Comparison of ENCODE assay signal across 15 mouse cellular contexts in genomic region chr4:117655500-117655863, GRCm38 (mm10). TPM values are rescaled to one million over a fixed set of nuclear protein-coding genes. Genes with fewer than 3 reads are reported as not detected.
DNase-seq lines count a peak whose midpoint lies in the region; ATAC-seq and TF ChIP-seq lines count a peak whose summit lies in the region.
"Had no signal": no experiment of that assay in that cellular context is flagged by ENCODE, and none has a peak within 500 bp of the region (broad histone marks: within the 10 kb centered on the region; RNA-seq: fewer than 3 reads in every experiment).

No protein-coding gene starts in this region.

- H3K4me1 ChIP-seq in forebrain, embryonic 15.5 days, result peaks cover 61% of the 10 kb centered on the region
- H3K4me1 ChIP-seq in limb, embryonic 12.5 days (replicated peaks), result peaks cover 88% of the 10 kb centered on the region

- peak overlapping the region; percentile 54 for H3K27ac ChIP-seq in forebrain, embryonic 15.5 days (replicated peaks)
- H3K27ac ChIP-seq in limb, embryonic 12.5 days, result peak overlapping the region; percentile 72
- H3K27ac ChIP-seq: liver, embryonic 13.5 days had no signal

- 31% methylated on average over 5 of the region's 5 CpGs for WGBS in forebrain, embryonic 15.5 days
- WGBS in limb, embryonic 12.5 days, result 25% methylated on average over 5 of the region's 5 CpGs

- no peaks in the 10 kb centered on the region for H3K27me3 ChIP-seq in forebrain, embryonic 15.5 days
- H3K27me3 ChIP-seq in limb, embryonic 12.5 days, result 0 out of 2 replicates have a peak, but pooled peaks cover 4% of the 10 kb centered on the region
- H3K27me3 ChIP-seq: liver, embryonic 13.5 days had no signal

- H3K4me3 ChIP-seq in forebrain, embryonic 15.5 days, result no peak overlapping the region
- no peak overlapping the region for H3K4me3 ChIP-seq in limb, embryonic 12.5 days (replicated peaks)
- H3K4me3 ChIP-seq: liver, embryonic 13.5 days had no signal

- H3K9ac ChIP-seq in forebrain, embryonic 15.5 days (replicated peaks), result no peak overlapping the region
- no peak overlapping the region for H3K9ac ChIP-seq in limb, embryonic 12.5 days (replicated peaks)
- H3K9ac ChIP-seq: liver, embryonic 13.5 days had no signal

- TF ChIP-seq CTCF in brain, embryonic 14.5 days (IDR thresholded peaks at IDR 0.05; ENCODE audit: borderline replicate concordance, extremely low read depth, insufficient read depth, insufficient read length), result no peak

- no peak overlapping the region for H3K4me2 ChIP-seq in forebrain, embryonic 15.5 days (replicated peaks)
- H3K4me2 ChIP-seq in limb, embryonic 12.5 days, result no peak overlapping the region
- H3K4me2 ChIP-seq: liver, embryonic 13.5 days had no signal

- peak; percentile 76 for DNase-seq in brain, embryonic 14.5 days (ENCODE audit: low read depth)
- peak; percentile 71 for DNase-seq in embryo, embryonic 10.5 days (ENCODE audit: low spot score)
- DNase-seq in frontal cortex, postnatal 14 days (ENCODE audit: low spot score in 2 of 2), result no peak
- DNase-seq in spleen, adult 12 weeks (ENCODE audit: low spot score), result no peak
- no peak for DNase-seq in MN1 (ENCODE audit: low spot score)
- DNase-seq: adrenal gland, postnatal 36 days; gastrocnemius, postnatal 14 days; heart, postnatal 36 days; kidney, adult 11 months; kidney, postnatal 25 days; layer of hippocampus, postnatal 36 days; liver, embryonic 13.5 days had no signal

- TF ChIP-seq POLR2A in brain, embryonic 14.5 days (IDR thresholded peaks at IDR 0.05; ENCODE audit: borderline replicate concordance, extremely low read depth, insufficient read depth, insufficient read length, poor library complexity, severe bottlenecking), result no peak

- H3K36me3 ChIP-seq in forebrain, embryonic 15.5 days, result no peaks in the 10 kb centered on the region
- H3K36me3 ChIP-seq in limb, embryonic 12.5 days, result peaks cover 3% of the 10 kb centered on the region; the same call in 1 of the 2 replicates

- no peaks in the 10 kb centered on the region for H3K9me3 ChIP-seq in forebrain, embryonic 15.5 days
- H3K9me3 ChIP-seq in limb, embryonic 12.5 days, result no peaks in the 10 kb centered on the region
- H3K9me3 ChIP-seq: liver, embryonic 13.5 days had no signal

- ATAC-seq in forebrain, embryonic 15.5 days (replicated peaks), result no peak
- ATAC-seq in limb, embryonic 12.5 days (ENCODE audit: insufficient number of reproducible peaks, insufficient read depth, low FRiP score, low TSS enrichment, low read depth), result no peak
- ATAC-seq: CD4-positive, CD25-positive, alpha-beta regulatory T cell, adult 4 months had no signal

RNA-seq across cellular contexts. Expression of gene Dmap1, which starts 26.6 kb away (rescaled TPM):
- 60.3 and 62.8 TPM in 2 replicates for polyA plus RNA-seq in brain, embryonic 14.5 days (2012; rRNA removed)
- polyA plus RNA-seq in forebrain, embryonic 15.5 days (2015; fragmentation: Nextera tagmentation; extraction: Ambion mirVana), result 78.7 and 81.2 TPM in 2 replicates
- polyA plus RNA-seq in limb, embryonic 12.5 days (2016; fragmentation: Nextera tagmentation; extraction: Ambion mirVana), result 87.0 and 87.5 TPM in 2 replicates

Comparison
In these comparisons a context has a peak if more than half of its experiments do, and no peak if none do; other contexts are left out.
1. DNase-seq: peak in brain, embryonic 14.5 days (single experiment) and embryo, embryonic 10.5 days (single experiment); none in frontal cortex, postnatal 14 days (0 of 2), spleen, adult 12 weeks (single experiment) and MN1 (single experiment).